Mouse (Mus musculus) heart, adult 2 months (tissue): ENCODE data around the gene Zbtb46.

Source experiments
- EP300 ChIP-seq: fragments of 200-500 bp; IDR thresholded peaks from 2 replicates; pipeline ENCODE4 v1.6.1; 2011; ENCODE audit warnings: low read depth, low read length, control low read depth; ENCODE audit not compliant: insufficient read depth
- POLR2A ChIP-seq: fragments of 200-500 bp; IDR thresholded peaks from 2 replicates; pipeline ENCODE4 v1.6.1; 2011; ENCODE audit warnings: mild to moderate bottlenecking, low read depth, low read length, control low read depth; ENCODE audit not compliant: insufficient read depth

- TF ChIP-seq POLR2A (no peak), EP300 (no peak)
Measured at GRCm38 (mm10) chr2:181463008-181463738, 3.9 kb upstream of the Zbtb46 start.
